Mouse (Mus musculus): ENCODE results near the gene Axdnd1. TPM values are rescaled to one million over a fixed set of nuclear protein-coding genes. Genes with fewer than 3 reads are reported as not detected.

Axdnd1 gene
- polyA plus RNA-seq, 1 experiment = 3.2 TPM

GRCm38 (mm10) chr1:156462273-156462991 is 41.5 kb upstream of the Axdnd1 start:
- H3K4me1 ChIP-seq (replicated peaks; ENCODE audit: control insufficient read depth, insufficient read depth, low read length) = peaks cover 19% of the 10 kb centered on the region
- DNase-seq = no peak
- H3K36me3 ChIP-seq (ENCODE audit: control insufficient read depth, insufficient read depth, low read length) = peaks cover 28% of the 10 kb centered on the region
- H3K27ac ChIP-seq (ENCODE audit: control insufficient read depth, insufficient read depth, low read length) = no peak overlapping the region; the same call in 1 of the 2 replicates
- no peak for TF ChIP-seq POLR2A (IDR thresholded peaks at IDR 0.05; ENCODE audit: control insufficient read depth, extremely low read depth, insufficient read depth, low read length, poor library complexity)
- no peak for TF ChIP-seq CTCF (IDR thresholded peaks at IDR 0.05; ENCODE audit: borderline replicate concordance, control insufficient read depth, extremely low read depth, insufficient read depth, low read length, poor library complexity)
- H3K27me3 ChIP-seq (ENCODE audit: control insufficient read depth, insufficient read depth, low read length) = no peaks in the 10 kb centered on the region
- no peak overlapping the region for H3K4me3 ChIP-seq (ENCODE audit: control insufficient read depth, insufficient read depth, low read length)
- 46% methylated on average over 12 of the region's 12 CpGs for WGBS

GRCm38 (mm10) chr1:156461036-156461435 is 40.1 kb upstream of the Axdnd1 start:
- 98% methylated on average over 6 of the region's 6 CpGs for WGBS
- TF ChIP-seq POLR2A (IDR thresholded peaks at IDR 0.05; ENCODE audit: control insufficient read depth, extremely low read depth, insufficient read depth, low read length, poor library complexity) (no peak), CTCF (IDR thresholded peaks at IDR 0.05; ENCODE audit: borderline replicate concordance, control insufficient read depth, extremely low read depth, insufficient read depth, low read length, poor library complexity) (no peak)
- H3K4me1 ChIP-seq (replicated peaks; ENCODE audit: control insufficient read depth, insufficient read depth, low read length) = peaks cover 19% of the 10 kb centered on the region
- peaks cover 27% of the 10 kb centered on the region for H3K36me3 ChIP-seq (ENCODE audit: control insufficient read depth, insufficient read depth, low read length)
- no peak overlapping the region for H3K4me3 ChIP-seq (ENCODE audit: control insufficient read depth, insufficient read depth, low read length)
- no peak for DNase-seq
- no peak overlapping the region for H3K27ac ChIP-seq (ENCODE audit: control insufficient read depth, insufficient read depth, low read length)
- H3K27me3 ChIP-seq (ENCODE audit: control insufficient read depth, insufficient read depth, low read length) = no peaks in the 10 kb centered on the region

DNA sequence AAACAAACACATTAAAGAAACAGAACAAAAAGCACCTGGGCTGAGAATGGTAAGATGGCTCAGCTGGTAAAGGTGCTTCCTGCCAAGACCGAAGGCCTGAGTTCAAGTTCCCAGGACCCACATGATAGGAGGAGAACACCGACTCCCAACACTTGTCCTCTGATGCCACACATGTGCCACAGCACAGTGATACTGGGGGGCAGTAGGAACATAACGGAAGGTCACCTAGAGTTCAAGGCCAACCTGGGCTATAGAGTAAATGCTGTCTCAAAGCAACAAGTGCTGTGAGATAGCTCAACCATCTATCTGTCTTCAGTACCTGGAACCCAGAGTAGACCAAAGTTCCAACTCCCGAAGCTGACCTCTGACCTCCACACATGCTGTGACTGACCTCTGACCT is 39.3 kb upstream of the Axdnd1 start:
- peaks cover 27% of the 10 kb centered on the region for H3K36me3 ChIP-seq (ENCODE audit: control insufficient read depth, insufficient read depth, low read length)
- H3K4me1 ChIP-seq (replicated peaks; ENCODE audit: control insufficient read depth, insufficient read depth, low read length) = peaks cover 19% of the 10 kb centered on the region
- DNase-seq = no peak
- 74% methylated on average over 4 of the region's 4 CpGs for WGBS
- TF ChIP-seq CTCF (IDR thresholded peaks at IDR 0.05; ENCODE audit: borderline replicate concordance, control insufficient read depth, extremely low read depth, insufficient read depth, low read length, poor library complexity) (no peak), POLR2A (IDR thresholded peaks at IDR 0.05; ENCODE audit: control insufficient read depth, extremely low read depth, insufficient read depth, low read length, poor library complexity) (no peak)
- no peak overlapping the region for H3K4me3 ChIP-seq (ENCODE audit: control insufficient read depth, insufficient read depth, low read length)
- peak overlapping the region; percentile 64 for H3K27ac ChIP-seq (ENCODE audit: control insufficient read depth, insufficient read depth, low read length)
- no peaks in the 10 kb centered on the region for H3K27me3 ChIP-seq (ENCODE audit: control insufficient read depth, insufficient read depth, low read length)

- peak overlapping the region; percentile 64 for H3K27ac ChIP-seq (ENCODE audit: control insufficient read depth, insufficient read depth, low read length)
- TF ChIP-seq POLR2A (IDR thresholded peaks at IDR 0.05; ENCODE audit: control insufficient read depth, extremely low read depth, insufficient read depth, low read length, poor library complexity) (no peak), CTCF (IDR thresholded peaks at IDR 0.05; ENCODE audit: borderline replicate concordance, control insufficient read depth, extremely low read depth, insufficient read depth, low read length, poor library complexity) (no peak)
- WGBS = 21% methylated on average over 3 of the region's 3 CpGs
- peaks cover 19% of the 10 kb centered on the region for H3K4me1 ChIP-seq (replicated peaks; ENCODE audit: control insufficient read depth, insufficient read depth, low read length)
- H3K27me3 ChIP-seq (ENCODE audit: control insufficient read depth, insufficient read depth, low read length) = no peaks in the 10 kb centered on the region
- H3K36me3 ChIP-seq (ENCODE audit: control insufficient read depth, insufficient read depth, low read length) = peaks cover 27% of the 10 kb centered on the region
- H3K4me3 ChIP-seq (ENCODE audit: control insufficient read depth, insufficient read depth, low read length) = no peak overlapping the region
- peak; percentile 34 for DNase-seq
These were observed 38.7 kb upstream of the Axdnd1 start for GRCm38 (mm10) chr1:156459690-156460089.

- no peak for DNase-seq
- Histone ChIP-seq H3K27ac (ENCODE audit: control insufficient read depth, insufficient read depth, low read length) (no peak overlapping the region), H3K4me1 (replicated peaks; ENCODE audit: control insufficient read depth, insufficient read depth, low read length) (peaks cover 19% of the 10 kb centered on the region), H3K27me3 (ENCODE audit: control insufficient read depth, insufficient read depth, low read length) (no peaks in the 10 kb centered on the region), H3K4me3 (ENCODE audit: control insufficient read depth, insufficient read depth, low read length) (no peak overlapping the region), H3K36me3 (ENCODE audit: control insufficient read depth, insufficient read depth, low read length) (peaks cover 24% of the 10 kb centered on the region)
- 87% methylated on average over 8 of the region's 8 CpGs for WGBS
- no peak for TF ChIP-seq CTCF (IDR thresholded peaks at IDR 0.05; ENCODE audit: borderline replicate concordance, control insufficient read depth, extremely low read depth, insufficient read depth, low read length, poor library complexity)
- no peak for TF ChIP-seq POLR2A (IDR thresholded peaks at IDR 0.05; ENCODE audit: control insufficient read depth, extremely low read depth, insufficient read depth, low read length, poor library complexity)
These were observed 37.6 kb upstream of the Axdnd1 start for GRCm38 (mm10) chr1:156458391-156459060.

GRCm38 (mm10) chr1:156455005-156455758 is 34.2 kb upstream of the Axdnd1 start:
- no peak overlapping the region for H3K4me3 ChIP-seq (ENCODE audit: control insufficient read depth, insufficient read depth, low read length)
- TF ChIP-seq CTCF (IDR thresholded peaks at IDR 0.05; ENCODE audit: borderline replicate concordance, control insufficient read depth, extremely low read depth, insufficient read depth, low read length, poor library complexity) (no peak), POLR2A (IDR thresholded peaks at IDR 0.05; ENCODE audit: control insufficient read depth, extremely low read depth, insufficient read depth, low read length, poor library complexity) (no peak)
- no peaks in the 10 kb centered on the region for H3K27me3 ChIP-seq (ENCODE audit: control insufficient read depth, insufficient read depth, low read length)
- no peak overlapping the region for H3K27ac ChIP-seq (ENCODE audit: control insufficient read depth, insufficient read depth, low read length)
- H3K4me1 ChIP-seq (replicated peaks; ENCODE audit: control insufficient read depth, insufficient read depth, low read length) = peaks cover 6% of the 10 kb centered on the region
- no peak for DNase-seq
- H3K36me3 ChIP-seq (ENCODE audit: control insufficient read depth, insufficient read depth, low read length) = peaks cover 24% of the 10 kb centered on the region
- WGBS = 92% methylated on average over 2 of the region's 2 CpGs
